Mouse (Mus musculus) erythroblast, embryonic 14.5 days (primary cell): ENCODE data around the gene Prkn.

Experiments used
- GATA1 ChIP-seq: IDR thresholded peaks from 2 replicates; pipeline ENCODE4 v1.6.1; 2012; ENCODE audit warnings: low read length, inconsistent platforms, mixed read lengths
- TAL1 ChIP-seq: IDR thresholded peaks from 3 replicates; pipeline ENCODE4 v1.6.1; 2012; ENCODE audit warnings: low read length, inconsistent platforms, mixed read lengths

DNA sequence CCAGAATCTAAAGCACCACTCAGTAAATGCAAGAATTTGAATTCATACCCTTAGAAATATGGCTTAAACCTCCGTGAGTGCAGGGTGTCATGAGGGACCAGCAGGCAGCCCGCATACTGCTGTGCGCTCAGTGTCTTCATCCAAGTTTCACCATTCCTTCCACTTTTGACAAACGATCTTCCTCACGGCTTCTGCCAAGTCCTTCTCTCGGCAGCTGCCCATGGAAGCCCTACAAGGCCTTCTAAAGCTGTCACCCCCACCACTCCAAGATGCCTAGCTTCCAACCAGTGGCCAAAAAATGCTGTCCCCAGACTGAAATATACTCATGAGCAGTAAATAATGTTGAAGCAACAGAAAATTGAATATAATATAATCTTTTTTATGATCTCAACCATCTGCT is 580.7 kb downstream of the Prkn start:
- TF ChIP-seq TAL1 (no peak), GATA1 (no peak)
